9 mouse cellular contexts compared by ENCODE assay signal in the genomic region with DNA sequence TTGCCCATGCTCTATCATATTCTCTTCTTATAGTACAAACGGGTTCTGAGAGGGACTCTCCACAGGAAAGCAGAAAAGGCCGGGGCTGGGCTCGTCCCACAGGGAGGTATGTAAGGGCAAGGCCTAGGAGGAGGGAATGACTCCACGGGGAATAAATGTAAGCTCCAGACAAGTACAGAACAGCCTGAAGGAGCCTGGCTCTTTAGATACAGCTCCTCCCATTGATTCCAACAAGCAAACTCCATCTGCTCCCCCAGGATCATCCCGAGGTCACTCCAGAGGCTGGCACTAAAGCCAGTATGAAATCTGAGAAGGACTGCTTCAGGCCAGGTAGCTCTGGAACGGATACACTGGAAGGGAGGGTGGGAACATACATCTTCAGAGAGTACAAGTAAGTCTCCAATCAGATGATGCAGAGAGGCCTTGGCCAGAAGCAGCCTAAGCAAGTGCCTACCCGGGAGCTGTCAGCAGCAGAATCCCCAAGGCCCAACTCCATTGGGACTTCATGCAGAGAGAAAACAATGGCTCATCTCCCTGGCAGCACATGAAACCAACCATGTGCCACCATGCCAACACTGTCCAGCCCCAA. TPM values are rescaled to one million over a fixed set of nuclear protein-coding genes. Genes with fewer than 3 reads are reported as not detected.
DNase-seq lines count a peak whose midpoint lies in the region; ATAC-seq and TF ChIP-seq lines count a peak whose summit lies in the region.
"Had no signal": no experiment of that assay in that cellular context is flagged by ENCODE, and none has a peak within 500 bp of the region (broad histone marks: within the 10 kb centered on the region; RNA-seq: fewer than 3 reads in every experiment).

No protein-coding gene starts in this region.

- H3K27ac ChIP-seq in kidney, embryonic 15.5 days: no peak overlapping the region
- H3K27ac ChIP-seq in cortical plate, adult 2 months (ENCODE audit: insufficient read depth, low read length): no peak overlapping the region
- no peak overlapping the region for H3K27ac ChIP-seq in hindbrain, postnatal 0 days
- no peak overlapping the region for H3K27ac ChIP-seq in neural tube, embryonic 13.5 days (replicated peaks)

- DNase-seq in kidney, postnatal 14 days: no peak
- no peak for DNase-seq in hindbrain, postnatal 0 days (ENCODE audit: low spot score)
- DNase-seq in left cerebral cortex, adult 18-20 months (ENCODE audit: low spot score in 2 of 2): no peak
- DNase-seq in urinary bladder, postnatal 36 days (ENCODE audit: low spot score in 2 of 2): no peak
- DNase-seq: embryo, embryonic 11 days had no signal

- WGBS in kidney, embryonic 15.5 days: 48% methylated on average over 7 of the region's 7 CpGs
- WGBS in hindbrain, postnatal 0 days: 45% methylated on average over 7 of the region's 7 CpGs
- WGBS in neural tube, embryonic 13.5 days: 52% methylated on average over 7 of the region's 7 CpGs

- no peak for TF ChIP-seq POLR2A in cortical plate, adult 2 months (IDR thresholded peaks at IDR 0.05; ENCODE audit: extremely low read depth, insufficient read depth, low read length)

- no peak overlapping the region for H3K9ac ChIP-seq in kidney, embryonic 15.5 days
- H3K9ac ChIP-seq in hindbrain, postnatal 0 days (replicated peaks; ENCODE audit: low read length): peak overlapping the region; percentile 81; the same call in 1 of the 2 replicates
- peak overlapping the region; percentile 96 for H3K9ac ChIP-seq in neural tube, embryonic 13.5 days

- H3K9me3 ChIP-seq in kidney, embryonic 15.5 days (replicated peaks): no peaks in the 10 kb centered on the region
- no peaks in the 10 kb centered on the region for H3K9me3 ChIP-seq in hindbrain, postnatal 0 days (ENCODE audit: low read length)
- no peaks in the 10 kb centered on the region for H3K9me3 ChIP-seq in neural tube, embryonic 13.5 days

- H3K4me3 ChIP-seq in kidney, embryonic 15.5 days (replicated peaks): no peak overlapping the region; the same call in 1 of the 2 replicates
- peak overlapping the region; percentile 50 for H3K4me3 ChIP-seq in cortical plate, adult 2 months (ENCODE audit: insufficient read depth, low read length)
- peak overlapping the region; percentile 69 for H3K4me3 ChIP-seq in hindbrain, postnatal 0 days (ENCODE audit: low read length)
- peak overlapping the region; percentile 63 for H3K4me3 ChIP-seq in neural tube, embryonic 13.5 days

- no peaks in the 10 kb centered on the region for H3K27me3 ChIP-seq in kidney, embryonic 15.5 days
- H3K27me3 ChIP-seq in hindbrain, postnatal 0 days (ENCODE audit: insufficient read depth, low read length): no peaks in the 10 kb centered on the region
- H3K27me3 ChIP-seq in neural tube, embryonic 13.5 days: no peaks in the 10 kb centered on the region

- no peak for ATAC-seq in kidney, embryonic 15.5 days (replicated peaks; ENCODE audit: low FRiP score)
- ATAC-seq in hindbrain, postnatal 0 days: no peak
- ATAC-seq in neural tube, embryonic 13.5 days (ENCODE audit: low read depth): no peak
- ATAC-seq in granulocyte monocyte progenitor cell, adult 5-6 weeks (replicated peaks; ENCODE audit: poor library complexity, severe bottlenecking): no peak

- H3K4me2 ChIP-seq in kidney, embryonic 15.5 days: peak overlapping the region; percentile 95
- peak overlapping the region; percentile 100 for H3K4me2 ChIP-seq in hindbrain, postnatal 0 days (ENCODE audit: low read depth, low read length)
- peak overlapping the region; percentile 100 for H3K4me2 ChIP-seq in neural tube, embryonic 13.5 days

- H3K4me1 ChIP-seq in kidney, embryonic 15.5 days: peaks cover 36% of the 10 kb centered on the region
- peaks cover 16% of the 10 kb centered on the region for H3K4me1 ChIP-seq in cortical plate, adult 2 months (ENCODE audit: control insufficient read depth, insufficient read depth, low read length)
- peaks cover 52% of the 10 kb centered on the region for H3K4me1 ChIP-seq in hindbrain, postnatal 0 days (ENCODE audit: insufficient read depth, low read length)
- H3K4me1 ChIP-seq in neural tube, embryonic 13.5 days (replicated peaks): peaks cover 77% of the 10 kb centered on the region

- no peak for TF ChIP-seq CTCF in cortical plate, adult 2 months (IDR thresholded peaks at IDR 0.05; ENCODE audit: extremely low read depth, insufficient read depth, low read length)
- TF ChIP-seq CTCF in hindbrain, postnatal 0 days (IDR thresholded peaks at IDR 0.05; ENCODE audit: low read depth): no peak

- H3K36me3 ChIP-seq in kidney, embryonic 15.5 days: peaks cover 39% of the 10 kb centered on the region
- H3K36me3 ChIP-seq in hindbrain, postnatal 0 days (ENCODE audit: insufficient read depth, low read length): no peaks in the 10 kb centered on the region; the same call in 1 of the 2 replicates
- peaks cover 23% of the 10 kb centered on the region for H3K36me3 ChIP-seq in neural tube, embryonic 13.5 days

RNA-seq across cellular contexts. Expression of a gene that starts 2.0 kb away (rescaled TPM):
- polyA plus RNA-seq in kidney, embryonic 15.5 days (2015; fragmentation: Nextera tagmentation; extraction: Ambion mirVana): 39.8 and 47.3 TPM in 2 replicates
- 124 and 127 TPM in 2 replicates for polyA plus RNA-seq in cortical plate, adult 2 months (2012; rRNA removed)
- total RNA-seq in hindbrain, postnatal 0 days (2014; rRNA removed): 51.1 and 52.5 TPM in 2 replicates
- polyA plus RNA-seq in hindbrain, postnatal 0 days (2015; fragmentation: Nextera tagmentation; extraction: Ambion mirVana): 48.7 and 50.0 TPM in 2 replicates
- 64.9 and 65.3 TPM in 2 replicates for polyA plus RNA-seq in neural tube, embryonic 13.5 days (2015; fragmentation: Nextera tagmentation; extraction: Ambion mirVana)
- 100 to 1,000 TPM; 106 to 125 TPM for total RNA-seq in left cerebral cortex, adult 18-20 months (2021)
- total RNA-seq in granulocyte monocyte progenitor cell, adult 5-6 weeks (2014; fragmentation: Nextera tagmentation): 30.4 and 38.6 TPM in 2 replicates
- 7.2 and 10.0 TPM in 2 replicates for total RNA-seq in granulocyte monocyte progenitor cell, adult 5-6 weeks (2017)

RNA-seq across cellular contexts. Expression of a gene that starts 16.8 kb away (rescaled TPM):
- polyA plus RNA-seq in kidney, embryonic 15.5 days (2015; fragmentation: Nextera tagmentation; extraction: Ambion mirVana): 2.7 and 5.0 TPM in 2 replicates
- 0.65 and 0.78 TPM in 2 replicates for polyA plus RNA-seq in cortical plate, adult 2 months (2012; rRNA removed)
- 0.65 and 1.0 TPM in 2 replicates for total RNA-seq in hindbrain, postnatal 0 days (2014; rRNA removed)
- polyA plus RNA-seq in hindbrain, postnatal 0 days (2015; fragmentation: Nextera tagmentation; extraction: Ambion mirVana): 0.48 and 0.59 TPM in 2 replicates
- 1.0 and 1.5 TPM in 2 replicates for polyA plus RNA-seq in neural tube, embryonic 13.5 days (2015; fragmentation: Nextera tagmentation; extraction: Ambion mirVana)
- 1 to 10 TPM; 1.7 to 2.5 TPM for total RNA-seq in left cerebral cortex, adult 18-20 months (2021)
- total RNA-seq in granulocyte monocyte progenitor cell, adult 5-6 weeks (2014; fragmentation: Nextera tagmentation): not detected in 2 replicates
- not detected in 2 replicates for total RNA-seq in granulocyte monocyte progenitor cell, adult 5-6 weeks (2017)

RNA-seq across cellular contexts. Expression of a gene that starts 20.9 kb away (rescaled TPM):
- polyA plus RNA-seq in kidney, embryonic 15.5 days (2015; fragmentation: Nextera tagmentation; extraction: Ambion mirVana): 21.2 and 22.2 TPM in 2 replicates
- 13.8 and 14.4 TPM in 2 replicates for polyA plus RNA-seq in cortical plate, adult 2 months (2012; rRNA removed)
- total RNA-seq in hindbrain, postnatal 0 days (2014; rRNA removed): 21.2 and 24.8 TPM in 2 replicates
- 13.5 and 14.1 TPM in 2 replicates for polyA plus RNA-seq in hindbrain, postnatal 0 days (2015; fragmentation: Nextera tagmentation; extraction: Ambion mirVana)
- polyA plus RNA-seq in neural tube, embryonic 13.5 days (2015; fragmentation: Nextera tagmentation; extraction: Ambion mirVana): 21.3 and 22.0 TPM in 2 replicates
- total RNA-seq in left cerebral cortex, adult 18-20 months (2021): 1 to 10 TPM; 9.2 to 9.8 TPM
- 13.3 and 15.6 TPM in 2 replicates for total RNA-seq in granulocyte monocyte progenitor cell, adult 5-6 weeks (2014; fragmentation: Nextera tagmentation)
- 8.9 and 9.6 TPM in 2 replicates for total RNA-seq in granulocyte monocyte progenitor cell, adult 5-6 weeks (2017)

RNA-seq across cellular contexts. Expression of a gene that starts 25.6 kb away (rescaled TPM):
- 212 and 221 TPM in 2 replicates for polyA plus RNA-seq in kidney, embryonic 15.5 days (2015; fragmentation: Nextera tagmentation; extraction: Ambion mirVana)
- polyA plus RNA-seq in cortical plate, adult 2 months (2012; rRNA removed): 800 and 801 TPM in 2 replicates
- 579 and 615 TPM in 2 replicates for total RNA-seq in hindbrain, postnatal 0 days (2014; rRNA removed)
- polyA plus RNA-seq in hindbrain, postnatal 0 days (2015; fragmentation: Nextera tagmentation; extraction: Ambion mirVana): 637 and 643 TPM in 2 replicates
- 442 and 475 TPM in 2 replicates for polyA plus RNA-seq in neural tube, embryonic 13.5 days (2015; fragmentation: Nextera tagmentation; extraction: Ambion mirVana)
- 100 to 1,000 TPM; 421 to 464 TPM for total RNA-seq in left cerebral cortex, adult 18-20 months (2021)
- 253 and 300 TPM in 2 replicates for total RNA-seq in granulocyte monocyte progenitor cell, adult 5-6 weeks (2014; fragmentation: Nextera tagmentation)
- total RNA-seq in granulocyte monocyte progenitor cell, adult 5-6 weeks (2017): 97.8 and 111 TPM in 2 replicates

RNA-seq across cellular contexts. Expression of a gene that starts 29.5 kb away (rescaled TPM):
- polyA plus RNA-seq in kidney, embryonic 15.5 days (2015; fragmentation: Nextera tagmentation; extraction: Ambion mirVana): 17.7 and 19.8 TPM in 2 replicates
- 119 and 122 TPM in 2 replicates for polyA plus RNA-seq in cortical plate, adult 2 months (2012; rRNA removed)
- 286 and 304 TPM in 2 replicates for total RNA-seq in hindbrain, postnatal 0 days (2014; rRNA removed)
- polyA plus RNA-seq in hindbrain, postnatal 0 days (2015; fragmentation: Nextera tagmentation; extraction: Ambion mirVana): 71.5 and 77.0 TPM in 2 replicates
- polyA plus RNA-seq in neural tube, embryonic 13.5 days (2015; fragmentation: Nextera tagmentation; extraction: Ambion mirVana): 43.7 and 45.5 TPM in 2 replicates
- 10 to 100 TPM; 82.6 to 89.3 TPM for total RNA-seq in left cerebral cortex, adult 18-20 months (2021)
- total RNA-seq in granulocyte monocyte progenitor cell, adult 5-6 weeks (2014; fragmentation: Nextera tagmentation): 0.73 TPM in 1 of 2 replicates, not detected in the other
- 0.04 TPM in 1 of 2 replicates, not detected in the other for total RNA-seq in granulocyte monocyte progenitor cell, adult 5-6 weeks (2017)
